Mouse (Mus musculus): ENCODE results near the gene Ppp1r15a. TPM values are rescaled to one million over a fixed set of nuclear protein-coding genes. Genes with fewer than 3 reads are reported as not detected.
"Not testable (repeated sequence)": the region's sequence is repeated elsewhere in the genome, so short reads cannot be mapped to it uniquely, and the experiment has no call there.

The Ppp1r15a gene
- polyA plus RNA-seq, 1 experiment from 2014 or later, result 180 TPM

GRCm38 (mm10) chr7:45549641-45550436 is 23.8 kb upstream of the Ppp1r15a start:
- no peak overlapping the region for H3K4me3 ChIP-seq (replicated peaks)
- no peaks in the 10 kb centered on the region for H3K9me3 ChIP-seq (replicated peaks)
- H3K27ac ChIP-seq, result no peak overlapping the region
- H3K27me3 ChIP-seq, result 0 out of 2 replicates have a peak, but pooled peaks cover 9% of the 10 kb centered on the region
- no peak overlapping the region for H3K9ac ChIP-seq
- H3K36me3 ChIP-seq, result no peaks in the 10 kb centered on the region
- no peak overlapping the region for H3K4me2 ChIP-seq
- DNase-seq, result no peak
- WGBS (ENCODE audit: insufficient replicate concordance), result 75% methylated on average over 16 of the region's 16 CpGs
- H3K4me1 ChIP-seq (replicated peaks), result peaks cover 16% of the 10 kb centered on the region
- ATAC-seq (ENCODE audit: low read depth), result no peak

GRCm38 (mm10) chr7:45544525-45544924 is 18.5 kb upstream of the Ppp1r15a start:
- ATAC-seq (ENCODE audit: low read depth) (no peak), DNase-seq (no peak)
- no peak overlapping the region for H3K27ac ChIP-seq
- no peak overlapping the region for H3K4me2 ChIP-seq
- H3K4me1 ChIP-seq (replicated peaks), result no peaks in the 10 kb centered on the region
- H3K36me3 ChIP-seq, result no peaks in the 10 kb centered on the region
- no peak overlapping the region for H3K4me3 ChIP-seq (replicated peaks)
- 50% methylated on average over 1 of the region's 1 CpGs for WGBS (ENCODE audit: insufficient replicate concordance)
- no peak overlapping the region for H3K9ac ChIP-seq
- peaks cover 13% of the 10 kb centered on the region for H3K27me3 ChIP-seq
- peaks cover 5% of the 10 kb centered on the region; the same call in 1 of the 2 replicates for H3K9me3 ChIP-seq (replicated peaks)

GRCm38 (mm10) chr7:45540213-45540612 is 14.1 kb upstream of the Ppp1r15a start:
- Histone ChIP-seq H3K4me2 (no peak overlapping the region), H3K4me3 (replicated peaks) (no peak overlapping the region), H3K27ac (no peak overlapping the region), H3K4me1 (replicated peaks) (peaks cover 7% of the 10 kb centered on the region), H3K36me3 (no peaks in the 10 kb centered on the region), H3K27me3 (peaks cover 16% of the 10 kb centered on the region), H3K9me3 (replicated peaks) (peaks cover 5% of the 10 kb centered on the region; the same call in 1 of the 2 replicates), H3K9ac (no peak overlapping the region)
- ATAC-seq (ENCODE audit: low read depth) (no peak), DNase-seq (no peak)
- WGBS (ENCODE audit: insufficient replicate concordance), result 61% methylated on average over 2 of the region's 2 CpGs

GRCm38 (mm10) chr7:45539095-45539494 is 13.0 kb upstream of the Ppp1r15a start:
- H3K27ac ChIP-seq, result no peak overlapping the region
- ATAC-seq (ENCODE audit: low read depth) (peak; percentile 14; the same call in 1 of the 2 replicates), DNase-seq (no peak)
- no peak overlapping the region for H3K9ac ChIP-seq
- no peaks in the 10 kb centered on the region for H3K9me3 ChIP-seq (replicated peaks)
- no peak overlapping the region for H3K4me2 ChIP-seq
- H3K4me3 ChIP-seq (replicated peaks), result no peak overlapping the region
- H3K4me1 ChIP-seq (replicated peaks), result peaks cover 7% of the 10 kb centered on the region
- H3K36me3 ChIP-seq, result no peaks in the 10 kb centered on the region
- H3K27me3 ChIP-seq, result peaks cover 15% of the 10 kb centered on the region
- WGBS (ENCODE audit: insufficient replicate concordance), result 64% methylated on average over 3 of the region's 3 CpGs

GRCm38 (mm10) chr7:45538163-45539041 is 12.3 kb upstream of the Ppp1r15a start:
- H3K4me2 ChIP-seq, result peak overlapping the region; percentile 61
- ATAC-seq (ENCODE audit: low read depth) (peak; percentile 28; the same call in 1 of the 2 replicates), DNase-seq (no peak)
- H3K9me3 ChIP-seq (replicated peaks), result no peaks in the 10 kb centered on the region
- H3K4me1 ChIP-seq (replicated peaks), result peaks cover 7% of the 10 kb centered on the region
- H3K4me3 ChIP-seq (replicated peaks), result peak overlapping the region; percentile 46
- H3K27me3 ChIP-seq, result peaks cover 14% of the 10 kb centered on the region
- 7% methylated on average over 27 of the region's 29 CpGs for WGBS (ENCODE audit: insufficient replicate concordance)
- H3K9ac ChIP-seq, result peak overlapping the region; percentile 47
- no peaks in the 10 kb centered on the region for H3K36me3 ChIP-seq
- H3K27ac ChIP-seq, result no peak overlapping the region

GRCm38 (mm10) chr7:45537602-45538001 is 11.5 kb upstream of the Ppp1r15a start:
- no peak overlapping the region for H3K27ac ChIP-seq
- peak overlapping the region; percentile 61 for H3K4me2 ChIP-seq
- peaks cover 7% of the 10 kb centered on the region for H3K4me1 ChIP-seq (replicated peaks)
- peaks cover 15% of the 10 kb centered on the region for H3K27me3 ChIP-seq
- no peaks in the 10 kb centered on the region for H3K9me3 ChIP-seq (replicated peaks)
- 75% methylated on average over 10 of the region's 10 CpGs for WGBS (ENCODE audit: insufficient replicate concordance)
- H3K4me3 ChIP-seq (replicated peaks), result peak overlapping the region; percentile 46
- H3K36me3 ChIP-seq, result no peaks in the 10 kb centered on the region
- H3K9ac ChIP-seq, result no peak overlapping the region
- ATAC-seq (ENCODE audit: low read depth) (no peak), DNase-seq (no peak)

- H3K9ac ChIP-seq, result no peak overlapping the region
- H3K9me3 ChIP-seq (replicated peaks), result no peaks in the 10 kb centered on the region
- ATAC-seq (ENCODE audit: low read depth) (no peak), DNase-seq (no peak)
- H3K4me3 ChIP-seq (replicated peaks), result no peak overlapping the region
- peaks cover 7% of the 10 kb centered on the region for H3K4me1 ChIP-seq (replicated peaks)
- H3K4me2 ChIP-seq, result no peak overlapping the region
- H3K27ac ChIP-seq, result no peak overlapping the region
- peaks cover 15% of the 10 kb centered on the region for H3K27me3 ChIP-seq
- 65% methylated on average over 1 of the region's 1 CpGs for WGBS (ENCODE audit: insufficient replicate concordance)
- no peaks in the 10 kb centered on the region for H3K36me3 ChIP-seq
Measured at GRCm38 (mm10) chr7:45535676-45536075, 9.6 kb upstream of the Ppp1r15a start.

- H3K4me2 ChIP-seq, result no peak overlapping the region
- no peak overlapping the region for H3K27ac ChIP-seq
- no peaks in the 10 kb centered on the region for H3K36me3 ChIP-seq
- 68% methylated on average over 2 of the region's 2 CpGs for WGBS (ENCODE audit: insufficient replicate concordance)
- H3K27me3 ChIP-seq, result 0 out of 2 replicates have a peak, but pooled peaks cover 4% of the 10 kb centered on the region
- no peak overlapping the region for H3K4me3 ChIP-seq (replicated peaks)
- no peaks in the 10 kb centered on the region for H3K9me3 ChIP-seq (replicated peaks)
- ATAC-seq (ENCODE audit: low read depth), result no peak
- peaks cover 28% of the 10 kb centered on the region for H3K4me1 ChIP-seq (replicated peaks)
- DNase-seq, result no peak
- no peak overlapping the region for H3K9ac ChIP-seq
Measured at GRCm38 (mm10) chr7:45530643-45531042, 4.6 kb upstream of the Ppp1r15a start.

GRCm38 (mm10) chr7:45529461-45529860 is 3.4 kb upstream of the Ppp1r15a start:
- 5% methylated on average over 6 of the region's 6 CpGs for WGBS (ENCODE audit: insufficient replicate concordance)
- 0 out of 2 replicates have a peak, but pooled peaks cover 4% of the 10 kb centered on the region for H3K27me3 ChIP-seq
- H3K4me3 ChIP-seq (replicated peaks), result no peak overlapping the region
- H3K4me2 ChIP-seq, result peak overlapping the region; percentile 24; the same call in 1 of the 2 replicates
- H3K27ac ChIP-seq, result peak overlapping the region; percentile 34; the same call in 1 of the 2 replicates
- DNase-seq (no peak), ATAC-seq (ENCODE audit: low read depth) (no peak)
- H3K36me3 ChIP-seq, result peaks cover 3% of the 10 kb centered on the region
- H3K4me1 ChIP-seq (replicated peaks), result peaks cover 36% of the 10 kb centered on the region
- peak overlapping the region; percentile 10; the same call in 1 of the 2 replicates for H3K9ac ChIP-seq
- no peaks in the 10 kb centered on the region for H3K9me3 ChIP-seq (replicated peaks)

GRCm38 (mm10) chr7:45527169-45527568 is 1.1 kb upstream of the Ppp1r15a start:
- ATAC-seq (ENCODE audit: low read depth); H3K27me3 ChIP-seq; H3K9me3 ChIP-seq (replicated peaks); DNase-seq: not testable (repeated sequence)
- peaks cover 54% of the 10 kb centered on the region for H3K4me1 ChIP-seq (replicated peaks)
- peak overlapping the region; percentile 99 for H3K4me3 ChIP-seq (replicated peaks)
- H3K36me3 ChIP-seq, result peaks cover 25% of the 10 kb centered on the region
- H3K9ac ChIP-seq, result peak overlapping the region; percentile 100
- H3K4me2 ChIP-seq, result peak overlapping the region; percentile 80
- WGBS (ENCODE audit: insufficient replicate concordance), result 67% methylated on average over 6 of the region's 6 CpGs
- peak overlapping the region; percentile 99 for H3K27ac ChIP-seq

GRCm38 (mm10) chr7:45526474-45527120 is 529 bp upstream of the Ppp1r15a start:
- Histone ChIP-seq H3K36me3 (peaks cover 31% of the 10 kb centered on the region), H3K4me1 (replicated peaks) (peaks cover 60% of the 10 kb centered on the region), H3K27ac (peak overlapping the region; percentile 99), H3K4me2 (peak overlapping the region; percentile 80), H3K4me3 (replicated peaks) (peak overlapping the region; percentile 99), H3K27me3 (no peaks in the 10 kb centered on the region), H3K9me3 (replicated peaks) (no peaks in the 10 kb centered on the region), H3K9ac (peak overlapping the region; percentile 100)
- WGBS (ENCODE audit: insufficient replicate concordance), result 16% methylated on average over 7 of the region's 7 CpGs
- ATAC-seq (ENCODE audit: low read depth) (no peak), DNase-seq (peak; percentile 46)

All from liver, embryonic 13.5 days (tissue).